In the genomic region with DNA sequence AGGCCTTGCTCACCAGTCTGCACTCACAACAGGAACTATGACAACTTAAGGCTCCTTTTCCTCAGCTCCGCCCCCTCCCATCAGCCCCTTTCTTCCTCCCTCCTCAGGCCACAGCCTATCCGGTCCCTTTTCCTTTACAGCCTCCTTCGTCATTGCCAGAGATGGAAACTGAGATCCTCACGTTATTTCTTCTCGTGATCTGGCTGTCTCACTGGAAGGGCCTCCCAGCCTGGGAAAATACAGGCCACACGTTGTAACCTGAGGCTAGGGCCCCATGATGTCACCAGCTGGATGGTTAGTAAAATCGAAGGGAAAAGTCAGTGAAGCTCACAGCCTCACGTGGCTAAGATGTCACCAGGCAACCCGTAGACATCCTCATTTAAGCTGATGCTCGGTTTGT, we compare ENCODE assay signal across 7 mouse cellular contexts.
A peak's percentile ranks its signal among the peaks of the same experiment; 100 is the strongest.
DNase-seq lines count a peak whose midpoint lies in the region.

No protein-coding gene starts in this region.

- DNase-seq in spleen, adult 12 weeks (ENCODE audit: low spot score), result peak; percentile 43
- DNase-seq in spleen, postnatal 14 days (ENCODE audit: low spot score in 2 of 2), result no peak
- peak; percentile 34 for DNase-seq in embryo, embryonic 10.5 days (ENCODE audit: low spot score)
- DNase-seq in induced T-regulatory cell, adult 2 months (ENCODE audit: low read depth), result peak; percentile 96
- DNase-seq in naive thymus-derived CD4-positive, alpha-beta T cell, adult 2 months (ENCODE audit: low read depth), result peak; percentile 94
- DNase-seq in layer of hippocampus, adult 11-12 months (ENCODE audit: low spot score), result no peak
- no peak for DNase-seq in frontal cortex, postnatal 36 days (ENCODE audit: low spot score in 2 of 2)

Comparison
In these comparisons a context has a peak if more than half of its experiments do, and no peak if none do; other contexts are left out.
1. DNase-seq: peak in spleen, adult 12 weeks (single experiment), embryo, embryonic 10.5 days (single experiment), induced T-regulatory cell, adult 2 months (single experiment) and naive thymus-derived CD4-positive, alpha-beta T cell, adult 2 months (single experiment); none in spleen, postnatal 14 days (0 of 2), layer of hippocampus, adult 11-12 months (single experiment) and frontal cortex, postnatal 36 days (0 of 2).